Mouse (Mus musculus): Measurements from ENCODE around the gene Lrp2. TPM values are rescaled to one million over a fixed set of nuclear protein-coding genes. Genes with fewer than 3 reads are reported as not detected.

Gene Lrp2
- total and polyA plus RNA-seq, 3 experiments: 0.16 TPM; not detected in 2

DNA sequence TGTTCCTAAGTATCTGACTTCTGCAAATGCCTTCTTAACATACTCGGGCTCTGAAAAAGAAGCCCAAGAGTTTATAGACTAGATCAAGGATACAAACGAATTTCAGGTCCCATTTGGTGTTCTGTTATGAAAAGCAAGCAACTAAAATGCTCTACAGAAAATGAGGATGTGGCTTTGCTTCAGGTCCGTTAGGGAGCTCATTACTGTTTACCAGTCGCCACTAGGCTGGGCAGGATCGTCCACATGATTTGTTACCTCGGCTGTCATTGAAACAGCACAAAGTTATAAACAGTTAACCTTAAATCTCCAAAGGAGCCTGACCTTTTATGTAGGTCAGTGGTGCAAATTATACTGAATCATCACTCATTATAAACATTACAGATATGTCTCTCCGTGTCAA lies 29.2 kb downstream of the Lrp2 start:
- H3K9me3 ChIP-seq (replicated peaks): no peaks in the 10 kb centered on the region
- H3K27me3 ChIP-seq (ENCODE audit: insufficient read depth, low read length): no peaks in the 10 kb centered on the region; the same call in 1 of the 2 replicates
- H3K36me3 ChIP-seq (replicated peaks): no peaks in the 10 kb centered on the region
- H3K4me1 ChIP-seq (ENCODE audit: insufficient read depth, low read depth, low read length): no peaks in the 10 kb centered on the region
- H3K4me3 ChIP-seq (ENCODE audit: low read depth, low read length): no peak overlapping the region
- DNase-seq (ENCODE audit: low spot score) (no peak), ATAC-seq (ENCODE audit: extremely low read depth, insufficient number of reproducible peaks, low FRiP score, poor library complexity, severe bottlenecking) (no peak)
- no peak for TF ChIP-seq POLR2AphosphoS5 (IDR thresholded peaks at IDR 0.05; ENCODE audit: insufficient replicate concordance, low read depth, low read length)
- TF ChIP-seq CTCF (IDR thresholded peaks at IDR 0.05; ENCODE audit: low read depth, low read length): no peak
- no peak for TF ChIP-seq GATA1 (IDR thresholded peaks at IDR 0.05; ENCODE audit: borderline replicate concordance, low read length)
- TF ChIP-seq GATA2 (IDR thresholded peaks at IDR 0.05; ENCODE audit: borderline replicate concordance, low read depth, low read length): no peak
- no peak for TF ChIP-seq TAL1 (conservative IDR thresholded peaks at IDR 0.05; ENCODE audit: low read depth, low read length)

DNA sequence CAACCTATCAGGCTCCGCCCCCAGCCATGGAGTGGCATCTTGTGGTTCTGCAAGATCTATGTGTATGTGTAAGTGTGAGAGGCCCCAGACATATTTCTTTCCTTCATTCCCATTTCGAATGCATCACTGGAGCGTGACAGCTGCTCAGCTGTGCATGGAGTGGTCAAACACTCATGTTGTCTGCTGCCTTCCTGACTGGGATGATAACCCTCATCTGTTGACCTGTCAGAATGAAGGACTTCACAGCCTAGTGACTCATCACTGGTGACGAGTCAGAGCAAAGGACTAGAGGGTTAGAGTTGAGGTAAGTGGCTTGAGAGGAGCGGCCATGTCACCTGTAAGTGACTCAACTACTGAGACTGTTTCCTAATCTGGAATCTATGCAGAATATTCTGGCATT lies 34.2 kb downstream of the Lrp2 start:
- no peak for ATAC-seq (ENCODE audit: extremely low read depth, insufficient number of reproducible peaks, low FRiP score, poor library complexity, severe bottlenecking)
- Histone ChIP-seq H3K4me1 (ENCODE audit: insufficient read depth, low read depth, low read length) (no peaks in the 10 kb centered on the region), H3K4me3 (ENCODE audit: low read depth, low read length) (no peak overlapping the region), H3K27me3 (ENCODE audit: insufficient read depth, low read length) (peaks cover 2% of the 10 kb centered on the region; the same call in 1 of the 2 replicates), H3K36me3 (replicated peaks) (no peaks in the 10 kb centered on the region), H3K9me3 (replicated peaks) (no peaks in the 10 kb centered on the region)
- no peak for DNase-seq (ENCODE audit: low spot score)
- no peak for TF ChIP-seq POLR2AphosphoS5 (IDR thresholded peaks at IDR 0.05; ENCODE audit: insufficient replicate concordance, low read depth, low read length)
- no peak for TF ChIP-seq GATA2 (IDR thresholded peaks at IDR 0.05; ENCODE audit: borderline replicate concordance, low read depth, low read length)
- no peak for TF ChIP-seq CTCF (IDR thresholded peaks at IDR 0.05; ENCODE audit: low read depth, low read length)
- TF ChIP-seq GATA1 (IDR thresholded peaks at IDR 0.05; ENCODE audit: borderline replicate concordance, low read length): no peak
- TF ChIP-seq TAL1 (conservative IDR thresholded peaks at IDR 0.05; ENCODE audit: low read depth, low read length): no peak

DNA sequence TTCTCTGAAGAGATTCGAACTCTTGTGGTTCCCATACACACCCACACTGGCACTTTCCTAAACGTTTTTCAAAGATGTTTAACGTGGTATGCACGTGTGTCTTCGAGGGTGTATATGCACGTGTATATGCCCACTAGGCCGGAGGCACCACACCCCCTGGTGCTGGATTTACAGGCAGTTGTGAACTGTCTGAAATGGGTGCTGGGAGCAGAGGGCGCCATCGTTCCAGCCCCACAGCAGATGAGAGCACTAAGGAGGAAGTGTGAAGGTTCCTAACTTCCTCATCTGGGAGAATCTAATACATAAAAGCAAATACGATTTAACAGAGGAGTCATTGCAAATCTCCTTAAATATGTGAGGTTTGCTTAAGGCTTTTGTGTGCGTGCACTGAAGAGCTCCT lies 39.0 kb downstream of the Lrp2 start:
- Histone ChIP-seq H3K9me3 (replicated peaks) (no peaks in the 10 kb centered on the region), H3K27me3 (ENCODE audit: insufficient read depth, low read length) (peaks cover 2% of the 10 kb centered on the region; the same call in 1 of the 2 replicates), H3K36me3 (replicated peaks) (no peaks in the 10 kb centered on the region), H3K4me3 (ENCODE audit: low read depth, low read length) (no peak overlapping the region), H3K4me1 (ENCODE audit: insufficient read depth, low read depth, low read length) (no peaks in the 10 kb centered on the region)
- ATAC-seq (ENCODE audit: extremely low read depth, insufficient number of reproducible peaks, low FRiP score, poor library complexity, severe bottlenecking) (no peak), DNase-seq (ENCODE audit: low spot score) (no peak)
- no peak for TF ChIP-seq GATA2 (IDR thresholded peaks at IDR 0.05; ENCODE audit: borderline replicate concordance, low read depth, low read length)

DNA sequence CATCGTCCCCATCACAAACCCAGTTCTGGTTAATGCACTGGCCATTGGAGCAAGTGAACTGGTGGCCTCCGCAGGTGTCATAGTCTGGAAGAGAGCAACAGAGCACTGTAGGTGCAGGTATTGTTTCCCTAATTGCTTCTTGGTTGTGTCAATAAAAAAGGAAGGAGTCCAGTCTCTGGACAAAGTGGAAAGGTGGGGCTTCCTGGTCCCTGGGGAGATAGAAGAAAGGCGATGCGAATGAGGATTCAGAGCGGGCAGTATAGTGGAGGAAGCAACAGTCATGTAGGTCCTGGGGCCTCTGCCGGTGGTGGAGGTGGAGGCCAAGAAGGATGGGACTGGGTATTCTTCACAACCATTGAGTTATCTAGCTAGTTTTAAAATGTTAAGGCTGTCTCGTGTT lies 49.8 kb downstream of the Lrp2 start:
- Histone ChIP-seq H3K27me3 (ENCODE audit: insufficient read depth, low read length) (no peaks in the 10 kb centered on the region), H3K4me1 (ENCODE audit: insufficient read depth, low read depth, low read length) (no peaks in the 10 kb centered on the region), H3K9me3 (replicated peaks) (no peaks in the 10 kb centered on the region), H3K4me3 (ENCODE audit: low read depth, low read length) (no peak overlapping the region), H3K36me3 (replicated peaks) (no peaks in the 10 kb centered on the region)
- TF ChIP-seq GATA1 (IDR thresholded peaks at IDR 0.05; ENCODE audit: borderline replicate concordance, low read length) (no peak), TAL1 (conservative IDR thresholded peaks at IDR 0.05; ENCODE audit: low read depth, low read length) (no peak), GATA2 (IDR thresholded peaks at IDR 0.05; ENCODE audit: borderline replicate concordance, low read depth, low read length) (no peak), CTCF (IDR thresholded peaks at IDR 0.05; ENCODE audit: low read depth, low read length) (no peak), POLR2AphosphoS5 (IDR thresholded peaks at IDR 0.05; ENCODE audit: insufficient replicate concordance, low read depth, low read length) (no peak)
- DNase-seq (ENCODE audit: low spot score) (no peak), ATAC-seq (ENCODE audit: extremely low read depth, insufficient number of reproducible peaks, low FRiP score, poor library complexity, severe bottlenecking) (no peak)

DNA sequence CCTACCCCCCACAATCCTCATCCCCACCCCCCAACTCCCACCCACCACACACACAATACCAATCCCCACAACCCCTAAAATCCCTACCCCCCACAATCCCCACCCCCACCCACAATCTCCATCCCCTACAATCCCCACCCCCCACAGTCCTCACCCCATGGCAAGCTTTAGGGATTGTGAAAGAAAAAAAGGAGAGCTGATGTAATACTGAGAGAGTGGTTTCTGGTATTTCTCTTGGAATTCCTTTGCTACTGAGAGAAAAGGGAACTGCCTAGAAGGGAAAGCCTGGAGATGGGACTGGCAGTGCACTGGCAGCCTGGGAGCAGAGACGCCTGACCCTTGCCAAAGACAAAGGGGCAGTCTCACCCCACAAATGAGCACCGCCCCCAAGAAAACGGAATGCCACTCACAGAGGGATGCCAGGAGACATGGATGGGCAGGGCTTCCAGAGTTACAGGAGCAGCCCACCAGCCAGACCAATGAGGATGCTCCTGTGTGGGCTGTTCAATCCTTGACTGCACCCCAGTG lies 54.3 kb downstream of the Lrp2 start:
- Histone ChIP-seq H3K36me3 (replicated peaks) (no peaks in the 10 kb centered on the region), H3K4me3 (ENCODE audit: low read depth, low read length) (no peak overlapping the region), H3K9me3 (replicated peaks) (no peaks in the 10 kb centered on the region), H3K27me3 (ENCODE audit: insufficient read depth, low read length) (no peaks in the 10 kb centered on the region), H3K4me1 (ENCODE audit: insufficient read depth, low read depth, low read length) (no peaks in the 10 kb centered on the region)
- ATAC-seq (ENCODE audit: extremely low read depth, insufficient number of reproducible peaks, low FRiP score, poor library complexity, severe bottlenecking): no peak
- TF ChIP-seq GATA1 (IDR thresholded peaks at IDR 0.05; ENCODE audit: borderline replicate concordance, low read length) (no peak), TAL1 (conservative IDR thresholded peaks at IDR 0.05; ENCODE audit: low read depth, low read length) (no peak), POLR2AphosphoS5 (IDR thresholded peaks at IDR 0.05; ENCODE audit: insufficient replicate concordance, low read depth, low read length) (no peak), GATA2 (IDR thresholded peaks at IDR 0.05; ENCODE audit: borderline replicate concordance, low read depth, low read length) (no peak), CTCF (IDR thresholded peaks at IDR 0.05; ENCODE audit: low read depth, low read length) (no peak)
- no peak for DNase-seq (ENCODE audit: low spot score)

DNA sequence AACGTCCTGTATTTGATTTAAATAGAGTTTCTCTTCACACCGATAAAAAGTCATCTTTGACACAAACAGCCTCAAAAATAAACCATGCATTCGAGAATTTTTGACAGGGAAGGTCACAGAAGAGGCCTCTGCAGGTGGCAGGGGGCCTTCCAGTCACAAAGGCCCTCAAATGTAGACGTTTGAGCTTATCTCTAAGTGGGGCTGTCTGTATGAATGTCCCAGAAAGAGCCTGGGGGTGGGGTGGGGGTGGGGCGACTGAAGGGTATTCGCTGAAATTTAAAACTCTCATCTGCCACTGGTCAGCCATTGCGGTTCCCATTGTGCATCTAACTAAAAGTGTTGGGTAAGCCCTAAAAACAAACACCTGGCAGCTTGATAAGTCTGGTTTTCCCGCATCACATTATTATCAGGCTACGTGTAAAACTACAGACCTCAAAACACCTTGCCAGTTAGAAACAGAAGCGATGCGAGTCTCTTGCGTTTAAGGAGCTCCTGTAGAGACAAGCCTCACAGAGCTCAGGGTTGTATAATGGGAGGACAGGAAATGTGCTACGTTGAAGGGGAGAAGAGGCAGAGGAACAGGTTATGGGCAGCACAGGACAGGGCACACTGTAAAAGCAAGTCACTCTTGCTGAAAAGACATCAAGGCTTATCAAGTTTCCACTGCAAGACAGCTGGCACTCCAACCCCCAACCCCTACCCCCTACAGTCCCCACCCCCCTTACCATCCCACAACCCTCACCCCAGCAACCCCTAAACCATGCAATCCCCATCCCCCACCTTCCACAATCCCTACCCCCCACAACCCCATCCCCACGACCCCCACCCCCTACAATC lies 55.0 kb downstream of the Lrp2 start:
- TF ChIP-seq GATA1 (IDR thresholded peaks at IDR 0.05; ENCODE audit: borderline replicate concordance, low read length) (no peak), CTCF (IDR thresholded peaks at IDR 0.05; ENCODE audit: low read depth, low read length) (no peak), TAL1 (conservative IDR thresholded peaks at IDR 0.05; ENCODE audit: low read depth, low read length) (no peak), GATA2 (IDR thresholded peaks at IDR 0.05; ENCODE audit: borderline replicate concordance, low read depth, low read length) (no peak), POLR2AphosphoS5 (IDR thresholded peaks at IDR 0.05; ENCODE audit: insufficient replicate concordance, low read depth, low read length) (no peak)
- Histone ChIP-seq H3K9me3 (replicated peaks) (no peaks in the 10 kb centered on the region), H3K4me3 (ENCODE audit: low read depth, low read length) (no peak overlapping the region), H3K36me3 (replicated peaks) (no peaks in the 10 kb centered on the region), H3K27me3 (ENCODE audit: insufficient read depth, low read length) (no peaks in the 10 kb centered on the region), H3K4me1 (ENCODE audit: insufficient read depth, low read depth, low read length) (no peaks in the 10 kb centered on the region)
- DNase-seq (ENCODE audit: low spot score): no peak
- no peak for ATAC-seq (ENCODE audit: extremely low read depth, insufficient number of reproducible peaks, low FRiP score, poor library complexity, severe bottlenecking)
